Mouse (Mus musculus) 416B (cell line): ENCODE data around the gene Prtg.

Experiments used
- DNase-seq: peaks from one replicate; pipeline ENCODE4 v3.0.0; 2011; ENCODE audit warnings: low read depth

Prtg gene

GRCm38 (mm10) chr9:72806731-72807419 lies at the start of gene Prtg:
Gene Prtg (plus strand): TSS chr9:72806874.
- DNase-seq, result no peak

GRCm38 (mm10) chr9:72757143-72757542 lies 49.5 kb upstream of the Prtg start:
- DNase-seq, result peak; percentile 45

GRCm38 (mm10) chr9:72758705-72759131 lies 48.0 kb upstream of the Prtg start:
- DNase-seq, result no peak

GRCm38 (mm10) chr9:72763050-72763718 lies 43.5 kb upstream of the Prtg start:
- no peak for DNase-seq

- peak; percentile 80 for DNase-seq
Observed at GRCm38 (mm10) chr9:72766789-72767349, 39.8 kb upstream of the Prtg start.

GRCm38 (mm10) chr9:72775022-72775421 lies 31.7 kb upstream of the Prtg start:
- DNase-seq, result no peak

GRCm38 (mm10) chr9:72779004-72779403 lies 27.7 kb upstream of the Prtg start:
- no peak for DNase-seq

GRCm38 (mm10) chr9:72779733-72780132 lies 26.9 kb upstream of the Prtg start:
- no peak for DNase-seq

- no peak for DNase-seq
Observed at GRCm38 (mm10) chr9:72780694-72781093, 26.0 kb upstream of the Prtg start.

- DNase-seq, result no peak
Observed at GRCm38 (mm10) chr9:72781466-72781865, 25.2 kb upstream of the Prtg start.

GRCm38 (mm10) chr9:72782121-72782520 lies 24.6 kb upstream of the Prtg start:
- DNase-seq, result no peak

GRCm38 (mm10) chr9:72787732-72788131 lies 18.9 kb upstream of the Prtg start:
- DNase-seq, result no peak

GRCm38 (mm10) chr9:72790530-72791212 lies 16.0 kb upstream of the Prtg start:
- no peak for DNase-seq

- DNase-seq, result no peak
Observed at GRCm38 (mm10) chr9:72791213-72791582, 15.5 kb upstream of the Prtg start.

GRCm38 (mm10) chr9:72791681-72792080 lies 15.0 kb upstream of the Prtg start:
- peak; percentile 94 for DNase-seq

- no peak for DNase-seq
Observed at GRCm38 (mm10) chr9:72795243-72795642, 11.4 kb upstream of the Prtg start.

- DNase-seq, result peak; percentile 86
Observed at GRCm38 (mm10) chr9:72797136-72797621, 9.5 kb upstream of the Prtg start.

- DNase-seq, result no peak
Observed at GRCm38 (mm10) chr9:72803280-72803679, 3.4 kb upstream of the Prtg start.

GRCm38 (mm10) chr9:72806146-72806545 lies 528 bp upstream of the Prtg start:
- no peak for DNase-seq

- no peak for DNase-seq
Observed at GRCm38 (mm10) chr9:72807420-72808005, 839 bp downstream of the Prtg start.

- no peak for DNase-seq
Observed at GRCm38 (mm10) chr9:72808176-72808575, 1.5 kb downstream of the Prtg start.

- DNase-seq, result peak; percentile 82
Observed at GRCm38 (mm10) chr9:72808586-72808985, 1.9 kb downstream of the Prtg start.
